ENCODE assay signal across 24 mouse cellular contexts in genomic region chr11:97539622-97540021, GRCm38 (mm10). TPM values are rescaled to one million over a fixed set of nuclear protein-coding genes. Genes with fewer than 3 reads are reported as not detected.
"Had no signal": no experiment of that assay in that cellular context is flagged by ENCODE, and none has a peak within 500 bp of the region (broad histone marks: within the 10 kb centered on the region; RNA-seq: fewer than 3 reads in every experiment).

No protein-coding gene starts in this region.

- H3K36me3 ChIP-seq: kidney, embryonic 15.5 days; limb, embryonic 10.5 days; limb, embryonic 13.5 days; liver, embryonic 12.5 days; liver, embryonic 15.5 days; lung, embryonic 15.5 days had no signal

- H3K27ac ChIP-seq: kidney, embryonic 15.5 days; limb, embryonic 10.5 days; limb, embryonic 13.5 days; liver, embryonic 12.5 days; liver, embryonic 15.5 days; lung, embryonic 15.5 days; midbrain, embryonic 10.5 days; neural tube, embryonic 12.5 days; neural tube, embryonic 15.5 days had no signal

- DNase-seq: kidney, adult 8-10 months; kidney, postnatal 10 days; kidney, postnatal 36 days; layer of hippocampus, adult 9-11 months; liver; lung, adult 18-20 months; lung, postnatal 10 days; lung, postnatal 36 days; midbrain, embryonic 14.5 days; thymus, postnatal 25 days had no signal

- H3K4me3 ChIP-seq: kidney, embryonic 15.5 days; limb, embryonic 10.5 days; limb, embryonic 13.5 days; liver, embryonic 12.5 days; liver, embryonic 15.5 days; lung, embryonic 15.5 days; megakaryocyte, embryonic 14.5 days; midbrain, embryonic 10.5 days; neural tube, embryonic 12.5 days; neural tube, embryonic 15.5 days had no signal

RNA-seq across cellular contexts. Expression of gene Srcin1, which starts 36.4 kb away (rescaled TPM):
- polyA plus RNA-seq: liver, embryonic 15.5 days had no signal

RNA-seq across cellular contexts. Expression of gene 4933428G20Rik, which starts 39.5 kb away (rescaled TPM):
- total RNA-seq: left cerebral cortex, adult 18-20 months; left cerebral cortex, postnatal 25 days had no signal
- polyA plus RNA-seq: midbrain, embryonic 14.5 days; small intestine, adult 2 months; spleen, adult 2 months had no signal
